Mouse (Mus musculus) ES-Bruce4 (cell line): ENCODE measurements around the gene Fto. TPM values are rescaled to one million over a fixed set of nuclear protein-coding genes. Genes with fewer than 3 reads are reported as not detected.

Experiments used
- H3K27ac ChIP-seq: 2 replicates; pipeline ENCODE4 v1.5.1; 2012; ENCODE audit warnings: low read length, inconsistent platforms; ENCODE audit not compliant: insufficient read depth
- H3K27me3 ChIP-seq: 2 replicates; pipeline ENCODE4 v1.6.1; 2012; ENCODE audit warnings: mild to moderate bottlenecking, low read length, inconsistent platforms; ENCODE audit not compliant: control insufficient read depth, poor library complexity, insufficient read depth, severe bottlenecking
- H3K36me3 ChIP-seq: 2 replicates; pipeline ENCODE4 v1.6.1; 2012; ENCODE audit warnings: inconsistent platforms, mild to moderate bottlenecking, low read length, moderate library complexity; ENCODE audit not compliant: control insufficient read depth, poor library complexity, insufficient read depth, severe bottlenecking
- H3K4me1 ChIP-seq: one replicate; pipeline ENCODE4 v1.8.1; 2011; ENCODE audit warnings: low read length; ENCODE audit not compliant: control insufficient read depth, insufficient read depth
- H3K4me3 ChIP-seq: 2 replicates; pipeline ENCODE4 v1.5.1; 2011; ENCODE audit warnings: low read depth, mild to moderate bottlenecking, low read length
- H3K9ac ChIP-seq: 2 replicates; pipeline ENCODE4 v1.6.1; 2012; ENCODE audit warnings: low read depth, mild to moderate bottlenecking, inconsistent platforms; ENCODE audit not compliant: poor library complexity, severe bottlenecking
- H3K9me3 ChIP-seq: replicated peaks from 2 replicates; pipeline ENCODE4 v1.6.1; 2012; ENCODE audit warnings: mild to moderate bottlenecking, low read length, inconsistent platforms; ENCODE audit not compliant: control insufficient read depth, poor library complexity, insufficient read depth, severe bottlenecking
- CTCF ChIP-seq: IDR thresholded peaks from one replicate; pipeline ENCODE4 v1.8.1; 2011; ENCODE audit warnings: low read depth, low read length
- EP300 ChIP-seq: IDR thresholded peaks from 2 replicates; pipeline ENCODE4 v1.6.1; 2011; ENCODE audit warnings: low read depth, low read length; ENCODE audit not compliant: insufficient read depth
- POLR2A ChIP-seq: IDR thresholded peaks from one replicate; pipeline ENCODE4 v1.8.1; 2011; ENCODE audit warnings: low read length; ENCODE audit not compliant: insufficient read depth
- polyA plus RNA-seq: library from polyadenylated mRNA; stranded (reverse); fragments of >200 nt; gene quantifications from 2 replicates; pipeline ENCODE4 v1.2.4, GENCODE M21; 2011; ENCODE audit warnings: low read depth; ENCODE audit not compliant: missing spikeins, insufficient read depth, insufficient read length

Gene Fto
- polyA plus RNA-seq, 1 experiment, result 61.2 TPM

GRCm38 (mm10) chr8:91278060-91278459 lies 35.3 kb upstream of the Fto start:
- Histone ChIP-seq H3K9me3 (no peaks in the 10 kb centered on the region; the same call in 1 of the 2 replicates), H3K4me1 (no peaks in the 10 kb centered on the region), H3K36me3 (no peaks in the 10 kb centered on the region), H3K27me3 (no peaks in the 10 kb centered on the region), H3K27ac (no peak overlapping the region), H3K4me3 (no peak overlapping the region), H3K9ac (no peak overlapping the region)
- TF ChIP-seq CTCF, result no peak
- TF ChIP-seq EP300, result no peak
- TF ChIP-seq POLR2A, result no peak

GRCm38 (mm10) chr8:91280467-91281212 lies 32.7 kb upstream of the Fto start:
- H3K4me3 ChIP-seq, result no peak overlapping the region
- no peaks in the 10 kb centered on the region; the same call in 1 of the 2 replicates for H3K9me3 ChIP-seq
- no peaks in the 10 kb centered on the region for H3K4me1 ChIP-seq
- H3K27ac ChIP-seq, result no peak overlapping the region
- H3K27me3 ChIP-seq, result no peaks in the 10 kb centered on the region
- no peaks in the 10 kb centered on the region for H3K36me3 ChIP-seq
- no peak for TF ChIP-seq EP300
- no peak for TF ChIP-seq CTCF
- TF ChIP-seq POLR2A, result no peak
- H3K9ac ChIP-seq, result no peak overlapping the region

- H3K27ac ChIP-seq, result no peak overlapping the region
- H3K9me3 ChIP-seq, result no peaks in the 10 kb centered on the region
- no peak overlapping the region for H3K4me3 ChIP-seq
- no peaks in the 10 kb centered on the region for H3K4me1 ChIP-seq
- H3K36me3 ChIP-seq, result no peaks in the 10 kb centered on the region
- no peak for TF ChIP-seq POLR2A
- no peak for TF ChIP-seq EP300
- TF ChIP-seq CTCF, result no peak
- H3K27me3 ChIP-seq, result no peaks in the 10 kb centered on the region
- no peak overlapping the region for H3K9ac ChIP-seq
These were observed 31.8 kb upstream of the Fto start for GRCm38 (mm10) chr8:91281545-91281944.

- H3K9ac ChIP-seq, result no peak overlapping the region
- TF ChIP-seq CTCF, result no peak
- H3K36me3 ChIP-seq, result no peaks in the 10 kb centered on the region
- H3K9me3 ChIP-seq, result no peaks in the 10 kb centered on the region
- H3K4me3 ChIP-seq, result no peak overlapping the region
- H3K4me1 ChIP-seq, result no peaks in the 10 kb centered on the region
- no peak overlapping the region for H3K27ac ChIP-seq
- H3K27me3 ChIP-seq, result no peaks in the 10 kb centered on the region
These were observed 30.7 kb upstream of the Fto start for GRCm38 (mm10) chr8:91282655-91283054.

- H3K27ac ChIP-seq, result no peak overlapping the region
- H3K9me3 ChIP-seq, result no peaks in the 10 kb centered on the region
- TF ChIP-seq EP300, result no peak
- H3K9ac ChIP-seq, result no peak overlapping the region
- H3K36me3 ChIP-seq, result no peaks in the 10 kb centered on the region
- H3K27me3 ChIP-seq, result no peaks in the 10 kb centered on the region
- H3K4me3 ChIP-seq, result no peak overlapping the region
- no peaks in the 10 kb centered on the region for H3K4me1 ChIP-seq
These were observed 29.5 kb upstream of the Fto start for GRCm38 (mm10) chr8:91283815-91284214.

- H3K9me3 ChIP-seq, result no peaks in the 10 kb centered on the region
- no peaks in the 10 kb centered on the region for H3K4me1 ChIP-seq
- no peak overlapping the region for H3K4me3 ChIP-seq
- no peak overlapping the region for H3K27ac ChIP-seq
- H3K27me3 ChIP-seq, result no peaks in the 10 kb centered on the region
- TF ChIP-seq CTCF, result no peak
- no peak for TF ChIP-seq POLR2A
- TF ChIP-seq EP300, result no peak
- H3K36me3 ChIP-seq, result no peaks in the 10 kb centered on the region
- H3K9ac ChIP-seq, result no peak overlapping the region
These were observed 27.1 kb upstream of the Fto start for GRCm38 (mm10) chr8:91286237-91286636.
